Mouse (Mus musculus) CH12.LX (cell line): ENCODE measurements around the gene Camta1. TPM values are rescaled to one million over a fixed set of nuclear protein-coding genes. Genes with fewer than 3 reads are reported as not detected.

Source experiments
- DNase-seq: peaks from one replicate; pipeline ENCODE4 v3.0.0-alpha.2; 2013; ENCODE audit errors: extremely low read depth
- H3K27ac ChIP-seq: 2 replicates; pipeline ENCODE4 v1.5.1; 2012; ENCODE audit warnings: low read depth, mild to moderate bottlenecking, control low read depth, moderate library complexity; ENCODE audit not compliant: insufficient read depth
- H3K27me3 ChIP-seq: replicated peaks from 2 replicates; pipeline ENCODE3; 2012; ENCODE audit warnings: inconsistent platforms
- H3K36me3 ChIP-seq, 2 experiments: replicated peaks in 1 of 2; 2 replicates each; pipeline versions ENCODE3 to v1.6.1; 2012; ENCODE audit warnings: inconsistent platforms in 1 of 2, low read length in 1 of 2, mild to moderate bottlenecking in 1 of 2, mixed read lengths in 1 of 2, moderate library complexity in 1 of 2; ENCODE audit not compliant: control insufficient read depth in 1 of 2, insufficient read depth in 1 of 2
- H3K4me1 ChIP-seq, 2 experiments: 2 replicates each; pipeline ENCODE4 v1.6.1; 2012; ENCODE audit warnings: inconsistent platforms in 1 of 2, moderate library complexity in 1 of 2; ENCODE audit not compliant: insufficient read depth in 2 of 2, control insufficient read depth in 1 of 2
- H3K4me2 ChIP-seq: 2 replicates; pipeline ENCODE4 v1.6.1; 2012; ENCODE audit warnings: low read depth, mild to moderate bottlenecking, control low read depth; ENCODE audit not compliant: poor library complexity, insufficient read depth, severe bottlenecking
- H3K4me3 ChIP-seq, 3 experiments: fragments of 150-350 bp in 1 of 3; sonication (generic) in 1 of 3; replicated peaks in 1 of 3; 2 replicates each; pipeline versions ENCODE3 to v1.5.1; 2011 to 2012; ENCODE audit warnings: low read depth in 2 of 3, low read length in 2 of 3, mild to moderate bottlenecking in 2 of 3, moderate library complexity in 2 of 3, control low read depth in 1 of 3, improper control_type of control experiment in 1 of 3, inconsistent platforms in 1 of 3, mixed read lengths in 1 of 3; ENCODE audit not compliant: poor library complexity in 1 of 3
- H3K79me2 ChIP-seq: replicated peaks from 2 replicates; pipeline ENCODE4 v1.6.1; 2012; ENCODE audit warnings: mild to moderate bottlenecking, moderate library complexity; ENCODE audit not compliant: control insufficient read depth, poor library complexity, insufficient read depth, severe bottlenecking; ENCODE audit errors: extremely low read depth
- H3K9ac ChIP-seq: 2 replicates; pipeline ENCODE4 v1.6.1; 2012; ENCODE audit warnings: low read depth, mild to moderate bottlenecking, control low read depth, moderate library complexity; ENCODE audit not compliant: insufficient read depth
- H3K9me3 ChIP-seq: replicated peaks from 2 replicates; pipeline ENCODE3; 2012; ENCODE audit warnings: low read length, inconsistent platforms, mixed read lengths
- BHLHE40 ChIP-seq: IDR thresholded peaks from 2 replicates; pipeline ENCODE4 v1.6.1; 2011; ENCODE audit warnings: mild to moderate bottlenecking, low read depth, low read length, improper control_type of control experiment
- CHD1 ChIP-seq: IDR thresholded peaks from 2 replicates; pipeline ENCODE4 v1.6.1; 2012; ENCODE audit warnings: low read depth, low read length, improper control_type of control experiment, inconsistent platforms
- CHD2 ChIP-seq: IDR thresholded peaks from 2 replicates; pipeline ENCODE4 v1.6.1; 2011; ENCODE audit warnings: low read length, improper control_type of control experiment
- EP300 ChIP-seq: IDR thresholded peaks from 2 replicates; pipeline ENCODE4 v1.6.1; 2011; ENCODE audit warnings: low read length, improper control_type of control experiment
- GABPA ChIP-seq: IDR thresholded peaks from 2 replicates; pipeline ENCODE4 v1.6.1; 2012; ENCODE audit warnings: low read depth, low read length, improper control_type of control experiment, inconsistent platforms; ENCODE audit not compliant: insufficient replicate concordance
- HCFC1 ChIP-seq: IDR thresholded peaks from 2 replicates; pipeline ENCODE4 v1.6.1; 2012; ENCODE audit warnings: low read depth, mild to moderate bottlenecking, inconsistent platforms, low read length, improper control_type of control experiment
- JUN ChIP-seq: IDR thresholded peaks from 2 replicates; pipeline ENCODE4 v1.6.1; 2011; ENCODE audit warnings: low read depth, mild to moderate bottlenecking, low read length, improper control_type of control experiment, moderate library complexity; ENCODE audit not compliant: insufficient read depth
- JUND ChIP-seq: conservative IDR thresholded peaks from 2 replicates; pipeline ENCODE4 v1.6.1; 2011; ENCODE audit warnings: low read depth, low read length, improper control_type of control experiment
- MAX ChIP-seq: IDR thresholded peaks from 2 replicates; pipeline ENCODE4 v1.6.1; 2011; ENCODE audit warnings: low read length, improper control_type of control experiment
- MAZ ChIP-seq: IDR thresholded peaks from 2 replicates; pipeline ENCODE4 v1.6.1; 2012; ENCODE audit warnings: low read depth, mild to moderate bottlenecking, inconsistent platforms, low read length, improper control_type of control experiment, moderate library complexity
- MXI1 ChIP-seq: IDR thresholded peaks from 2 replicates; pipeline ENCODE4 v1.6.1; 2011; ENCODE audit warnings: mild to moderate bottlenecking, low read depth, low read length, improper control_type of control experiment
- MYC ChIP-seq: IDR thresholded peaks from 2 replicates; pipeline ENCODE4 v1.6.1; 2011; ENCODE audit warnings: low read depth, mild to moderate bottlenecking, improper control_type of control experiment, low read length
- NRF1 ChIP-seq: IDR thresholded peaks from 2 replicates; pipeline ENCODE4 v1.6.1; 2014; ENCODE audit warnings: low read depth, mild to moderate bottlenecking, inconsistent platforms, low read length, improper control_type of control experiment, moderate library complexity
- PAX5 ChIP-seq: IDR thresholded peaks from 2 replicates; pipeline ENCODE4 v1.6.1; 2012; ENCODE audit warnings: low read length, inconsistent platforms, mixed read lengths
- POLR2A ChIP-seq: IDR thresholded peaks from 2 replicates; pipeline ENCODE4 v1.6.1; 2011; ENCODE audit warnings: low read depth, mild to moderate bottlenecking, improper control_type of control experiment, low read length
- POLR2AphosphoS2 ChIP-seq: IDR thresholded peaks from 2 replicates; pipeline ENCODE4 v1.6.1; 2011; ENCODE audit warnings: low read depth, low read length, improper control_type of control experiment
- RCOR1 ChIP-seq: conservative IDR thresholded peaks from 2 replicates; pipeline ENCODE4 v1.6.1; 2012; ENCODE audit warnings: low read depth, mild to moderate bottlenecking, inconsistent platforms, low read length, improper control_type of control experiment
- SMC3 ChIP-seq: IDR thresholded peaks from 2 replicates; pipeline ENCODE4 v1.6.1; 2011; ENCODE audit warnings: low read depth, low read length, improper control_type of control experiment
- TBP ChIP-seq: conservative IDR thresholded peaks from 2 replicates; pipeline ENCODE4 v1.6.1; 2011; ENCODE audit warnings: low read depth, low read length, improper control_type of control experiment
- TCF12 ChIP-seq: IDR thresholded peaks from 2 replicates; pipeline ENCODE4 v1.6.1; 2014; ENCODE audit warnings: low read depth, mild to moderate bottlenecking, inconsistent platforms, low read length, improper control_type of control experiment
- UBTF ChIP-seq: IDR thresholded peaks from 2 replicates; pipeline ENCODE4 v1.6.1; 2012; ENCODE audit warnings: low read depth, mild to moderate bottlenecking, inconsistent platforms, low read length, improper control_type of control experiment, moderate library complexity
- ZKSCAN1 ChIP-seq: IDR thresholded peaks from 2 replicates; pipeline ENCODE4 v1.6.1; 2012; ENCODE audit warnings: low read depth, inconsistent platforms, low read length, improper control_type of control experiment, borderline replicate concordance
- dilution Hi-C: fragments of 300-500 bp; cut with MboI; formaldehyde crosslinking; loops from 2 replicates; pipeline ENCODE4 v1.14.3; 2020; ENCODE audit warnings: low sequenced_read_pairs; ENCODE audit not compliant: extremely low pct_unique_long_range_greater_than_20kb, extremely low pct_ligation_motif_present
- in situ Hi-C: fragments of 300-500 bp; cut with MboI; formaldehyde crosslinking; loops from 3 replicates; pipeline ENCODE4 v1.14.3; 2019; ENCODE audit warnings: low sequenced_read_pairs, low pct_ligation_motif_present, low pct_unique_long_range_greater_than_20kb, mixed read lengths
- polyA plus RNA-seq: library from polyadenylated mRNA; unstranded; fragments of >175 nt; gene quantifications from 2 replicates; pipeline ENCODE4 v1.2.1, GENCODE M21; 2012; ENCODE audit warnings: low read depth; ENCODE audit not compliant: insufficient read length
- total RNA-seq, 2 experiments: library from RNA; depleted of rRNA; stranded (reverse); fragments of 300-350 nt in 1 of 2; fragments of >200 nt in 1 of 2; gene quantifications; 2 replicates each; pipeline ENCODE4 v1.2.3; 2012 to 2014

The Camta1 gene
- total and polyA plus RNA-seq, 3 experiments, result 9.9 to 32.5 (median 15.3) TPM

DNA sequence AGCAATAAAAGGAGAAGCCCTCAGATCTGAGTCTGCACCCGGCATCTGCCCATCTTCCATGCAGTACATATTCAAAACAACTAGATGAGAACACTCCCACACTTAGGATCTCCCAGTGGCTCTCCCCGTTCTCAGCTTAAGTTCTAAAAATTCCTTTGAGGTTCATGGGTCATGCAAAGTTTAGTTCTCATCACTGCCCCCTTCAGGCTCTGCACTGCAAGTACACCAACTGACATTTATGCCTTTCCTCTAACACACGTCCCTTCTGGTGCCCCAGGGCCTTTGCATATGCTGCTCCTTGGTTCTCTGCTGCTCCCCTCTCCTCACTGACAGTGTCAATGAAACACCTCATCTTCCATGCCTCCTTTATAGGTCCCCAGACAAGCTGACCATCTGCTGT lies 436.5 kb downstream of the Camta1 start:
- no peak overlapping the region for H3K9ac ChIP-seq
- dilution Hi-C loops, result no loop called here
- H3K9me3 ChIP-seq, result peaks cover 72% of the 10 kb centered on the region
- no peak for DNase-seq
- no peaks in the 10 kb centered on the region for H3K4me1 ChIP-seq
- H3K4me3 ChIP-seq, result no peak overlapping the region
- H3K27me3 ChIP-seq, result no peaks in the 10 kb centered on the region
- H3K27ac ChIP-seq, result no peak overlapping the region
- H3K36me3 ChIP-seq, result no peaks in the 10 kb centered on the region
- no peak overlapping the region for H3K4me2 ChIP-seq
- TF ChIP-seq RCOR1 (no peak), MYC (no peak), ZKSCAN1 (no peak), JUND (no peak), MAX (no peak), MXI1 (no peak), UBTF (no peak), BHLHE40 (no peak), POLR2AphosphoS2 (no peak), POLR2A (no peak)
- TF ChIP-seq, all 38 proteins: peak for 0
- in situ Hi-C loops, result no loop called here
- no peaks in the 10 kb centered on the region for H3K79me2 ChIP-seq

DNA sequence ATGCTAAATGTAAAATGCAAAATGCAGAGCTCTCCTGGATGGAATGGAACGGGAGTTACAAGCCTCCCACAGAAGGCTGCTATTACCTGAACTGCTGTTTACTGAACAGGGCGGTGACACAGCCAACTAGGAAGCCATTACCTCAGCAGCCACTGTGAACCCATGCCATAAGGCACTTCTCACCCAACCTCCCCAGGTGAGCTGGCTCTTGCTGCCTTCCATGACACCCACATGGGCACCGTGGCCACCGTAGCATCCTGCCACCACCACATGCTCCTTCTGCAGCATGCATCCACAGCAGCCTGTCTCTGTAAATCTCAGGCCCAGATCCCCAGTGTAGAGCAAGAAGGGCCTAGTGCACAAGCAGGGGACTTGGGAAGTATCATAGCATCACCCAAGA lies 438.8 kb downstream of the Camta1 start:
- dilution Hi-C loops (no loop called here), in situ Hi-C loops (no loop called here)
- Histone ChIP-seq H3K36me3 (no peaks in the 10 kb centered on the region), H3K27me3 (no peaks in the 10 kb centered on the region), H3K79me2 (no peaks in the 10 kb centered on the region), H3K4me1 (no peaks in the 10 kb centered on the region), H3K4me2 (no peak overlapping the region), H3K27ac (no peak overlapping the region), H3K4me3 (no peak overlapping the region), H3K9me3 (peaks cover 78% of the 10 kb centered on the region), H3K9ac (no peak overlapping the region)
- no peak for DNase-seq
- no peak for TF ChIP-seq BHLHE40
- no peak for TF ChIP-seq TBP
- no peak for TF ChIP-seq TCF12
- TF ChIP-seq NRF1, result no peak
- no peak for TF ChIP-seq EP300
- TF ChIP-seq SMC3, result no peak
- TF ChIP-seq CHD2, result no peak
- TF ChIP-seq UBTF, result no peak
- no peak for TF ChIP-seq POLR2AphosphoS2
- no peak for TF ChIP-seq MAZ
- TF ChIP-seq JUND, result no peak
- no peak for TF ChIP-seq RCOR1
- TF ChIP-seq MAX, result no peak
- no peak for TF ChIP-seq GABPA
- no peak for TF ChIP-seq HCFC1
- TF ChIP-seq CHD1, result no peak
- TF ChIP-seq POLR2A, result no peak
- no peak for TF ChIP-seq PAX5
- no peak for TF ChIP-seq JUN
